Mouse (Mus musculus) B cell, adult (primary cell): ENCODE results near the gene Cmpk2. TPM values are rescaled to one million over a fixed set of nuclear protein-coding genes. Genes with fewer than 3 reads are reported as not detected.

Experiments used
- total RNA-seq: library from RNA; stranded (reverse); gene quantifications from 4 replicates; pipeline ENCODE4 v1.2.4, GENCODE M21; 2023; ENCODE audit not compliant: inconsistent age

Gene Cmpk2
- 10.7 to 21.6 TPM (median 17.0 TPM) in 4 replicates for total RNA-seq

DNA sequence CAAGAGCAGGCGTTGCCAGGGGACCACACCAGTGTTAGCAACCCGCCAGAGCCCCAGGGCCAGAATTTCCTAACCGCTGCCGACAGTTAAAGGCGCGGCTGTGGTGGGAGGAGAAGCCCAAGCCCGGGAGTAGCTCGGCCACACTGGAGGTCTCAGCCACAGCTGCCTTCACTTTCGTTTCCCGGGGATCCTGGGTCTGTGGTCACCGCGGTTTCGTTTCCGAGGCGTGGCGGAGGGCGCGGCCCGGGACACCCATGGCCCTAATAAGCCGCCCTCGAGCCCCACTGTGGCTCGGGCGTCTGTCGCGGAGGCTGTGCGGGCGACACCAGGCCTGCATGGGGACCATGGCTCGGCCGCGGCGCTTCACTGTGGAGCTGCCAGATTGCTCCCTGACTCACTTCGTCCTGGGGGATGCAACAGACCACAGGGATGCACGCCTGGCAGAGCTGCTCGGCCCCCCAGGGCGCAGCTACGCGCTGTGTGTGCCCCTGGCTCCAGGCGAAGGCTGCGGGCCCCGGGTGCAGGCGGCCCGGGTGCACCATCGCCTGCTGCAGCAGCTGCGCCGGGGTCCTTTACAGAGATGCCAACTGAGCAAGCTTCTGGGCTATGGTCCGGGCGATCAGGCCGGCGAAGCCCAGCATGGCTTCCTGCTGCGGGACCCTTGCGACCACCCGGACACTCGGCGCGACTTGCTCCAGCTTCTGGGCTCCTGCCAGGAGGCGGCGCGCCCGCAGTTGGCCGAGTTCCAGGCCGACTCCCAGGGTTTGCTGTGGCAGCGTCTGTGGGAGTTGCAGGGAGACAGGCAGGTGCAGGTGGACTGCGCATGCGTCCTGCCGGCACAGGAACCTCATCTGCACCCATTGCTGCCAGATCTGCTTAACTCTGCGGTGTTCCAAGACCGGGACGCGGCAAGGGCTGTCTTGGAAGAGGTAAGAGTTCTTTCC, at the start of gene Cmpk2:
Gene Cmpk2 (plus strand): TSS at position 107 of the 944 bp plus-strand sequence.

DNA sequence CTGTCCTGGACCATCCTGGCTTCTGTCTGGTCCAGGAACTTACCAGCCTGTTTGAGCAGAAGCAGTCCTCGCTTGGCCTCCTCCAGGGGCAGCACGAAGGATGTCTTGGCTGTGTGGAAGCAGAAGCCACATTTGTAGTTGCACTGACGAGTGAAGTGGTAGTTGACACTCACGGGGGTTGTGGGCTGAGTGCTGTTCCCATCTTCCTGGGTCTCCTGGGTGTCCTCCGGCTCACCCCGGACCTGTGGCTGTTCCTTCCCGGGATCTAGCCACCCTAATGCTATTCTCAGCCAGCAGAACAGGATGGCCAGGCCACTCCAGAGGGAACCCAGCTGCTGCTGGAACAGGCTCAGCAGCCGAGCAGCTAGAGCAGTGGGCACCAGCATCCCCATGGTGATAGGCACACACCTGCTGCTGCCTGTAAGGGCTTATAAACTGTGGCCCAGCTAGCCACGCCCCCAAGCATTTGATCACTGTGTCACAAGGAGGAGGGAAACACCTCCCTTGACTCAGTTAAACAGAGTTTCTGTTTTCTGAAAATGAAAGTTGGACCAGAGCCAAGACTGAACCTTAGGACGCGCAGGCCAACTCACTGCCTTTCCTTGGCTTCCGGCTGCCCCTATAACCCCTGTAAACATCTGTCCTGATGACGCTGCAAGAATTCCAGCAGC, 12.8 kb upstream of the Cmpk2 start, which contains the start of gene Rsad2:
Gene Rsad2 (minus strand): TSS at position 425 of the 671 bp plus-strand sequence.

Other genes with a start within 250 kb of the Cmpk2 start
- gene Rnf144a, start 54.0 kb upstream of the Cmpk2 start, total RNA-seq, result 74.8 to 82.2 TPM (median 81.6 TPM) in 4 replicates
- gene Rsad2, start 12.8 kb upstream of the Cmpk2 start, total RNA-seq, result 1.5 to 5.9 TPM (median 3.3 TPM) in 4 replicates